9 mouse cellular contexts compared by ENCODE assay signal in the genomic region with DNA sequence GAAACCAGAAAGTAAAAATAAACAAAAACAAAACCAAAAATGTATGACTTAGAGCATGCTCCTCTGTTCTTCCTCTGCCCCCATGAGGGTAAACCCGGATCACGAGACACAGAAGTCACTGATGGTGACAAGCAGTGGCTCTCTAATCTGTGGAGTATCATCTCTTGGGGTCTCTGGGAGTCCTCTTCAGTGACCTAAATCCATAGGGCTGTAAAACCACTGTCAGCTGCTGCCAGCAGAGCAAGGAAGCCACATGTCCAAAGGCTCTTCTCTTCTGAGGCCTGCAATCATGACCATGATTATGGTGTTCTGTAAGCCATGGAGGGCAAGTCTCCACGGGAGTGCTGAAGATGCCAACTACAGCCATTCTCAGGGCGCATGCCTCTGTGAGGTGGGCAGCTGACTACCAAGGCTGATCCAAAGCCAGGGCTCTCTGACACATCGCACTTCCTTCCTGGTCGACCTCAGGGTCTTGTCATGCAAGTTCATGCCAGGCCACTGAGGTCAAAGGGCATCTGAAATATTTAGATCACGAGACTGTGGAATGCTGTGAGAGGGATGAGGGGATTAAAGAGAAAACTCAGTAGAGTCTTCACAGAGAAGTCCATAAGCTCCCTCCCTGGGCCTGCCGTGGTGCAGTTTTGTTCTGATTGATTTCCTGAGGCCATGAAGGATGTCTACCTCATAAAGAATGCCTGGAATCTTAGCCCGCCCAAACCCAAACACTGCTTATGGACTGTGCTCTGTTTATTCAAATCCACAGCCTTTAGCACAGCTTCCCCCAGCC.
DNase-seq lines count a peak whose midpoint lies in the region; ATAC-seq lines count a peak whose summit lies in the region.
"Had no signal": no experiment of that assay in that cellular context is flagged by ENCODE, and none has a peak within 500 bp of the region (broad histone marks: within the 10 kb centered on the region; RNA-seq: fewer than 3 reads in every experiment).

No protein-coding gene starts in this region.

- H3K27me3 ChIP-seq in heart, embryonic 10.5 days (ENCODE audit: insufficient read depth, poor library complexity, severe bottlenecking), result no peaks in the 10 kb centered on the region
- no peaks in the 10 kb centered on the region for H3K27me3 ChIP-seq in neural tube, embryonic 15.5 days (replicated peaks)
- no peaks in the 10 kb centered on the region for H3K27me3 ChIP-seq in kidney, embryonic 16.5 days (ENCODE audit: insufficient read depth, low read length)

- WGBS in heart, embryonic 10.5 days, result 56% methylated on average over 9 of the region's 9 CpGs
- 82% methylated on average over 9 of the region's 9 CpGs for whole genome bisulfite sequencing in neural tube, embryonic 15.5 days
- WGBS in kidney, embryonic 16.5 days, result 57% methylated on average over 9 of the region's 9 CpGs

- no peak overlapping the region for H3K4me2 ChIP-seq in neural tube, embryonic 15.5 days
- no peak overlapping the region for H3K4me2 ChIP-seq in kidney, embryonic 16.5 days (replicated peaks; ENCODE audit: low read depth, low read length)

- no peak for ATAC-seq in neural tube, embryonic 15.5 days (ENCODE audit: low FRiP score)
- peak; percentile 86 for ATAC-seq in kidney, embryonic 16.5 days (ENCODE audit: low FRiP score, low TSS enrichment)

- no peak for DNase-seq in heart, embryonic 10.5 days (ENCODE audit: low spot score)
- no peak for DNase-seq in heart, postnatal 14 days
- peak; percentile 26 for DNase-seq in neural tube, embryonic 10.5 days (ENCODE audit: extremely low spot score, low spot score)
- DNase-seq in spleen, adult 18-20 months, result no peak
- DNase-seq in spleen, postnatal 36 days (ENCODE audit: low spot score in 2 of 2), result no peak
- no peak for DNase-seq in ovary, postnatal 36 days (ENCODE audit: low spot score)

- H3K4me1 ChIP-seq in heart, embryonic 10.5 days, result peaks cover 22% of the 10 kb centered on the region
- no peaks in the 10 kb centered on the region for H3K4me1 ChIP-seq in neural tube, embryonic 15.5 days
- H3K4me1 ChIP-seq in kidney, embryonic 16.5 days (ENCODE audit: insufficient read depth, low read length), result peaks cover 10% of the 10 kb centered on the region

- H3K9me3 ChIP-seq in heart, embryonic 10.5 days, result no peaks in the 10 kb centered on the region
- no peaks in the 10 kb centered on the region for H3K9me3 ChIP-seq in neural tube, embryonic 15.5 days (replicated peaks)
- no peaks in the 10 kb centered on the region for H3K9me3 ChIP-seq in kidney, embryonic 16.5 days (ENCODE audit: low read length)
- H3K9me3 ChIP-seq: midbrain, embryonic 10.5 days had no signal

- H3K4me3 ChIP-seq in heart, embryonic 10.5 days, result no peak overlapping the region
- no peak overlapping the region for H3K4me3 ChIP-seq in neural tube, embryonic 15.5 days (replicated peaks)
- H3K4me3 ChIP-seq in kidney, embryonic 16.5 days (ENCODE audit: low read length), result no peak overlapping the region
- H3K4me3 ChIP-seq: midbrain, embryonic 10.5 days had no signal

- intact Hi-C loops in heart, postnatal 14 days (cut with DNase I), result no loop called here

- H3K9ac ChIP-seq in neural tube, embryonic 15.5 days (replicated peaks), result no peak overlapping the region
- H3K9ac ChIP-seq in kidney, embryonic 16.5 days (replicated peaks; ENCODE audit: low read length), result no peak overlapping the region

- no peaks in the 10 kb centered on the region for H3K36me3 ChIP-seq in heart, embryonic 10.5 days
- no peaks in the 10 kb centered on the region for H3K36me3 ChIP-seq in neural tube, embryonic 15.5 days
- H3K36me3 ChIP-seq in kidney, embryonic 16.5 days (ENCODE audit: insufficient read depth, low read length), result no peaks in the 10 kb centered on the region
- H3K36me3 ChIP-seq: midbrain, embryonic 10.5 days had no signal

- H3K27ac ChIP-seq in heart, embryonic 10.5 days, result peak overlapping the region; percentile 57
- no peak overlapping the region for H3K27ac ChIP-seq in neural tube, embryonic 15.5 days (replicated peaks)
- peak overlapping the region; percentile 58 for H3K27ac ChIP-seq in kidney, embryonic 16.5 days (ENCODE audit: low read length)
- H3K27ac ChIP-seq: midbrain, embryonic 10.5 days had no signal
